Mouse (Mus musculus) frontal cortex, adult 2 months (tissue): ENCODE data around the gene Pde10a. TPM values are rescaled to one million over a fixed set of nuclear protein-coding genes. Genes with fewer than 3 reads are reported as not detected.

Experiments
- DNase-seq, 2 experiments: peaks; one replicate each; pipeline ENCODE4 v3.0.0; 2022; ENCODE audit warnings: low spot score in 1 of 2; ENCODE audit errors: extremely low spot score in 1 of 2
- polyA plus RNA-seq: library from polyadenylated mRNA; depleted of rRNA; stranded (reverse); fragments of >200 nt; gene quantifications from 2 replicates; pipeline ENCODE4 v1.2.3, GENCODE M21; 2012

Pde10a gene
- polyA plus RNA-seq, 1 experiment = 31.8 TPM

- no peak for DNase-seq
Observed at GRCm38 (mm10) chr17:8728646-8729045, 203.5 kb downstream of the Pde10a start.

GRCm38 (mm10) chr17:8729808-8730207 lies 204.6 kb downstream of the Pde10a start:
- DNase-seq = peak in 1 of 2 experiments; percentile 28

- DNase-seq = no peak
Observed at GRCm38 (mm10) chr17:8731073-8731472, 205.9 kb downstream of the Pde10a start.

GRCm38 (mm10) chr17:8736259-8736658 lies 211.1 kb downstream of the Pde10a start:
- DNase-seq = no peak

- DNase-seq = peak in 1 of 2 experiments; percentile 25
Observed at GRCm38 (mm10) chr17:8742772-8743171, 217.6 kb downstream of the Pde10a start.

- no peak for DNase-seq
Observed at GRCm38 (mm10) chr17:8745334-8745733, 220.2 kb downstream of the Pde10a start.

- no peak for DNase-seq
Observed at GRCm38 (mm10) chr17:8749426-8749825, 224.3 kb downstream of the Pde10a start.

- no peak for DNase-seq
Observed at GRCm38 (mm10) chr17:8757576-8757975, 232.4 kb downstream of the Pde10a start.

GRCm38 (mm10) chr17:8763248-8763647 lies 238.1 kb downstream of the Pde10a start:
- peak in 1 of 2 experiments; percentile 51 for DNase-seq

- no peak for DNase-seq
Observed at GRCm38 (mm10) chr17:8765987-8766576, 240.9 kb downstream of the Pde10a start.

- no peak for DNase-seq
Observed at GRCm38 (mm10) chr17:8769155-8769554, 244.0 kb downstream of the Pde10a start.

GRCm38 (mm10) chr17:8773391-8773790 lies 248.2 kb downstream of the Pde10a start:
- DNase-seq = peak; percentile 30 to 80

- DNase-seq = no peak
Observed at GRCm38 (mm10) chr17:8774301-8774700, 249.1 kb downstream of the Pde10a start.

GRCm38 (mm10) chr17:8775571-8776161 lies 250.5 kb downstream of the Pde10a start:
- no peak for DNase-seq

GRCm38 (mm10) chr17:8777710-8778109 lies 252.5 kb downstream of the Pde10a start:
- DNase-seq = peak in 1 of 2 experiments; percentile 58

- DNase-seq = no peak
Observed at GRCm38 (mm10) chr17:8778839-8779238, 253.7 kb downstream of the Pde10a start.

GRCm38 (mm10) chr17:8780484-8780883 lies 255.3 kb downstream of the Pde10a start:
- no peak for DNase-seq

GRCm38 (mm10) chr17:8781040-8781439 lies 255.9 kb downstream of the Pde10a start:
- no peak for DNase-seq

- DNase-seq = no peak
Observed at GRCm38 (mm10) chr17:8781576-8781975, 256.4 kb downstream of the Pde10a start.

- DNase-seq = peak; percentile 71 to 77
Observed at GRCm38 (mm10) chr17:8785908-8786307, 260.7 kb downstream of the Pde10a start.

- no peak for DNase-seq
Observed at GRCm38 (mm10) chr17:8786484-8786883, 261.3 kb downstream of the Pde10a start.

GRCm38 (mm10) chr17:8787762-8788161 lies 262.6 kb downstream of the Pde10a start:
- no peak for DNase-seq
